ENCODE assay signal across 8 mouse cellular contexts in genomic region chr6:148831728-148832121, GRCm38 (mm10). TPM values are rescaled to one million over a fixed set of nuclear protein-coding genes. Genes with fewer than 3 reads are reported as not detected.
A peak's percentile ranks its signal among the peaks of the same experiment; 100 is the strongest.
DNase-seq lines count a peak whose midpoint lies in the region; ATAC-seq lines count a peak whose summit lies in the region.

No protein-coding gene starts in this region.

- ATAC-seq in heart, embryonic 16.5 days (replicated peaks; ENCODE audit: extremely low read depth, insufficient read depth, low FRiP score), result no peak
- peak; percentile 33 for ATAC-seq in activated CD4-positive, CD25-positive, alpha-beta regulatory T cell, adult 4 months
- ATAC-seq in hindbrain, embryonic 12.5 days (ENCODE audit: low FRiP score), result no peak
- no peak; the same call in 1 of the 2 replicates for ATAC-seq in midbrain, embryonic 12.5 days (ENCODE audit: low FRiP score, low read depth)
- ATAC-seq in inflammation-experienced regulatory T-cells, adult 6 months, result no peak

- 25% methylated on average over 3 of the region's 3 CpGs for WGBS in heart, embryonic 16.5 days
- WGBS in hindbrain, embryonic 12.5 days, result 34% methylated on average over 3 of the region's 3 CpGs
- WGBS in midbrain, embryonic 12.5 days, result 34% methylated on average over 3 of the region's 3 CpGs

- H3K4me1 ChIP-seq in heart, embryonic 16.5 days (ENCODE audit: control insufficient read depth, insufficient read depth, low read length), result peaks cover 8% of the 10 kb centered on the region
- peaks cover 15% of the 10 kb centered on the region for H3K4me1 ChIP-seq in hindbrain, embryonic 12.5 days
- H3K4me1 ChIP-seq in midbrain, embryonic 12.5 days, result peaks cover 19% of the 10 kb centered on the region

- H3K36me3 ChIP-seq in heart, embryonic 16.5 days (ENCODE audit: control insufficient read depth, insufficient read depth), result no peaks in the 10 kb centered on the region
- H3K36me3 ChIP-seq in hindbrain, embryonic 12.5 days, result no peaks in the 10 kb centered on the region
- no peaks in the 10 kb centered on the region for H3K36me3 ChIP-seq in midbrain, embryonic 12.5 days

- no peak for DNase-seq in heart, postnatal 25 days (ENCODE audit: low spot score)
- DNase-seq in yolk sac, embryonic 10.5 days (ENCODE audit: low spot score), result no peak
- no peak for DNase-seq in testis, postnatal 14 days (ENCODE audit: low spot score)

- 0 out of 2 replicates have a peak, but pooled peaks cover 3% of the 10 kb centered on the region for H3K9me3 ChIP-seq in heart, embryonic 16.5 days (replicated peaks; ENCODE audit: control insufficient read depth, low read length)
- H3K9me3 ChIP-seq in hindbrain, embryonic 12.5 days (replicated peaks), result no peaks in the 10 kb centered on the region
- peaks cover 3% of the 10 kb centered on the region; the same call in 1 of the 2 replicates for H3K9me3 ChIP-seq in midbrain, embryonic 12.5 days

- peak overlapping the region; percentile 66 for H3K4me2 ChIP-seq in heart, embryonic 16.5 days (ENCODE audit: low read depth, low read length)
- peak overlapping the region; percentile 94 for H3K4me2 ChIP-seq in hindbrain, embryonic 12.5 days (replicated peaks)
- H3K4me2 ChIP-seq in midbrain, embryonic 12.5 days (replicated peaks), result peak overlapping the region; percentile 89

- no peaks in the 10 kb centered on the region for H3K27me3 ChIP-seq in heart, embryonic 16.5 days (ENCODE audit: control insufficient read depth, insufficient read depth, low read length)
- H3K27me3 ChIP-seq in hindbrain, embryonic 12.5 days, result no peaks in the 10 kb centered on the region
- no peaks in the 10 kb centered on the region for H3K27me3 ChIP-seq in midbrain, embryonic 12.5 days

- peak overlapping the region; percentile 61 for H3K9ac ChIP-seq in heart, embryonic 16.5 days (ENCODE audit: low read length)
- no peak overlapping the region for H3K9ac ChIP-seq in hindbrain, embryonic 12.5 days
- H3K9ac ChIP-seq in midbrain, embryonic 12.5 days (replicated peaks), result peak overlapping the region; percentile 34; the same call in 1 of the 2 replicates

- intact Hi-C loops in heart, postnatal 25 days (cut with DNase I), result loop anchor here (5.0 kb wide), 3 partner anchors 66 to 619 kb away; partner anchors contain the start of genes Amn1, Caprin2 and Ergic2

- 0 out of 2 replicates have a peak overlapping the region, but pooled peaks have one; percentile 32 for H3K27ac ChIP-seq in heart, embryonic 16.5 days (ENCODE audit: low read length)
- H3K27ac ChIP-seq in hindbrain, embryonic 12.5 days, result no peak overlapping the region
- no peak overlapping the region; the same call in 1 of the 2 replicates for H3K27ac ChIP-seq in midbrain, embryonic 12.5 days (replicated peaks)

- H3K4me3 ChIP-seq in heart, embryonic 16.5 days (ENCODE audit: low read length), result peak overlapping the region; percentile 90
- H3K4me3 ChIP-seq in hindbrain, embryonic 12.5 days, result peak overlapping the region; percentile 83
- H3K4me3 ChIP-seq in midbrain, embryonic 12.5 days, result peak overlapping the region; percentile 71

RNA-seq across cellular contexts. Expression of gene Ipo8, which starts 0.5 kb away (rescaled TPM):
- polyA plus RNA-seq in heart, embryonic 16.5 days (2015; fragmentation: Nextera tagmentation; extraction: Ambion mirVana), result 13.1 and 14.4 TPM in 2 replicates
- total RNA-seq in heart, postnatal 25 days (2021), result 10 to 100 TPM; 22.7 to 23.9 TPM
- 10 to 100 TPM; 18.5 to 18.6 TPM for polyA plus RNA-seq in activated CD4-positive, CD25-positive, alpha-beta regulatory T cell, adult 4 months (2017; shearing (Covaris generic))
- 27.1 and 27.5 TPM in 2 replicates for polyA plus RNA-seq in hindbrain, embryonic 12.5 days (2016; fragmentation: Nextera tagmentation; extraction: Ambion mirVana)
- 29.4 TPM in 2 replicates for polyA plus RNA-seq in midbrain, embryonic 12.5 days (2016; fragmentation: Nextera tagmentation; extraction: Ambion mirVana)
- 10 to 100 TPM; 17.8 to 20.9 (median 20.4) TPM for polyA plus RNA-seq in inflammation-experienced regulatory T-cells, adult 6 months (2017; shearing (Covaris generic))
